Mouse (Mus musculus) megakaryocyte, embryonic 14.5 days (primary cell): ENCODE measurements around the gene Plgrkt.

Experiments
- FLI1 ChIP-seq: IDR thresholded peaks from 2 replicates; pipeline ENCODE4 v1.6.1; 2012; ENCODE audit warnings: low read length, inconsistent platforms, mixed read lengths
- GATA1 ChIP-seq: IDR thresholded peaks from 3 replicates; pipeline ENCODE4 v1.6.1; 2012; ENCODE audit warnings: mixed read lengths, low read length, inconsistent platforms, borderline replicate concordance

DNA sequence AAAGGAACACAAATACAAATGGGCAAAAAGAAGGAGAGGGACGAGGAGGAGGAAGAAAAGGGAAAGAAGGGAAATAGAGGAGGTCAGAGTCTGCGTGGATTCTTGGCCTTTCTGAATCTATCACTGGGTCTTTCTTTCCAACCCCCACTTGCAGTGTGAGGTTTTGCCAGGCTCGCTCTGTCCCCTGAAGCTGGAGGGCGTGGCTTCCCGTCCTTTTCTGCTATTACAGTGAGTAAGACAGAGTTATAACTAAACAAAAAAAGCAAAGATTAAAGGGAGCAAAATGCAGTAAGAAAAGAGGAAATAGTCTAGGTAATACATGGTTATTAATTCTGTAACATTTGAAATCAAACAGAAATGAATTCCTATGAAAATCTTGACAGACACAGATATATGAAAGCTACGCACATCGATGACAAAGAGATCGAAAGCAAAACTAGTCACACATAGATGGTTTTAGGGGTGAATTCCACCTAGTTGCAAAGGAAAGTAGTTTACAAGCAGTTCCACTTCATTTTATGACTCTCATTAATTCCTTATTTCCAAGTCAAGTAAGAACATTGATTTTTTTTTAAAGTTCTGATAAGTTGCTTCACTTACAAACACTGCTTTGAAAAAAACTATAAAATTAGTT, 43.7 kb downstream of the Plgrkt start:
- TF ChIP-seq GATA1 (no peak), FLI1 (no peak)
